8 mouse cellular contexts compared by ENCODE assay signal in genomic region chr19:4928781-4929180, GRCm38 (mm10). TPM values are rescaled to one million over a fixed set of nuclear protein-coding genes. Genes with fewer than 3 reads are reported as not detected.
DNase-seq lines count a peak whose midpoint lies in the region; ATAC-seq and TF ChIP-seq lines count a peak whose summit lies in the region.

No protein-coding gene starts in this region.

- peak overlapping the region; percentile 56 for H3K9ac ChIP-seq in embryonic facial prominence, embryonic 11.5 days (replicated peaks; ENCODE audit: low read length)
- peak overlapping the region; percentile 74 for H3K9ac ChIP-seq in heart, embryonic 14.5 days (ENCODE audit: low read length)
- peak overlapping the region; percentile 53; the same call in 1 of the 2 replicates for H3K9ac ChIP-seq in liver, embryonic 14.5 days (replicated peaks)
- H3K9ac ChIP-seq in stomach, embryonic 16.5 days (ENCODE audit: low read length): peak overlapping the region; percentile 72

- peak overlapping the region; percentile 74 for H3K4me3 ChIP-seq in layer of hippocampus, adult 2 months
- peak overlapping the region; percentile 57; the same call in 1 of the 2 replicates for H3K4me3 ChIP-seq in embryonic facial prominence, embryonic 11.5 days (ENCODE audit: low read depth, low read length)
- H3K4me3 ChIP-seq in heart, embryonic 14.5 days (ENCODE audit: control insufficient read depth in 1 of 2, insufficient read depth in 1 of 2, low read depth in 1 of 2, low read length in 2 of 2): peak overlapping the region in 1 of 2 experiments; percentile 64; a peak in 1 of 4 replicates
- peak overlapping the region in 1 of 2 experiments; percentile 74; a peak in 2 of 4 replicates for H3K4me3 ChIP-seq in liver, embryonic 14.5 days (ENCODE audit: insufficient read depth in 1 of 2, low read depth in 2 of 2, low read length in 2 of 2)
- H3K4me3 ChIP-seq in stomach, embryonic 16.5 days (replicated peaks; ENCODE audit: low read length): peak overlapping the region; percentile 78

- no peaks in the 10 kb centered on the region for H3K9me3 ChIP-seq in embryonic facial prominence, embryonic 11.5 days (replicated peaks; ENCODE audit: control insufficient read depth, low read length)
- no peaks in the 10 kb centered on the region for H3K9me3 ChIP-seq in heart, embryonic 14.5 days (ENCODE audit: control insufficient read depth, low read length)
- H3K9me3 ChIP-seq in liver, embryonic 14.5 days (ENCODE audit: control insufficient read depth, low read length): no peaks in the 10 kb centered on the region
- H3K9me3 ChIP-seq in stomach, embryonic 16.5 days (replicated peaks; ENCODE audit: control insufficient read depth, low read length): no peaks in the 10 kb centered on the region

- TF ChIP-seq EP300 in liver, embryonic 14.5 days (IDR thresholded peaks at IDR 0.05; ENCODE audit: low read depth): no peak

- H3K4me1 ChIP-seq in embryonic facial prominence, embryonic 11.5 days (ENCODE audit: control insufficient read depth, insufficient read depth, low read length): no peaks in the 10 kb centered on the region
- H3K4me1 ChIP-seq in heart, embryonic 14.5 days (ENCODE audit: control insufficient read depth in 2 of 2, insufficient read depth in 2 of 2, low read length in 2 of 2): peaks cover 8 to 12% of the 10 kb centered on the region in 2 experiments
- H3K4me1 ChIP-seq in liver, embryonic 14.5 days (replicated peaks; ENCODE audit: control insufficient read depth in 2 of 2, insufficient read depth in 2 of 2, low read length in 1 of 2): peaks cover 0 to 12% of the 10 kb centered on the region in 2 experiments; a peak in 3 of 4 replicates
- H3K4me1 ChIP-seq in stomach, embryonic 16.5 days (ENCODE audit: control insufficient read depth, insufficient read depth, low read length): peaks cover 16% of the 10 kb centered on the region

- peak overlapping the region; percentile 46 for H3K4me2 ChIP-seq in embryonic facial prominence, embryonic 11.5 days (ENCODE audit: low read depth, low read length)
- peak overlapping the region; percentile 66 for H3K4me2 ChIP-seq in heart, embryonic 14.5 days (ENCODE audit: low read length)
- H3K4me2 ChIP-seq in liver, embryonic 14.5 days (ENCODE audit: low read depth): peak overlapping the region; percentile 81
- H3K4me2 ChIP-seq in stomach, embryonic 16.5 days (ENCODE audit: low read depth, low read length): peak overlapping the region; percentile 62

- H3K36me3 ChIP-seq in embryonic facial prominence, embryonic 11.5 days (replicated peaks; ENCODE audit: control insufficient read depth, insufficient read depth, low read depth, low read length): peaks cover 3% of the 10 kb centered on the region; the same call in 1 of the 2 replicates
- H3K36me3 ChIP-seq in heart, embryonic 14.5 days (ENCODE audit: control insufficient read depth, insufficient read depth, low read length): peaks cover 18% of the 10 kb centered on the region
- H3K36me3 ChIP-seq in liver, embryonic 14.5 days (replicated peaks; ENCODE audit: control insufficient read depth, insufficient read depth, low read depth): no peaks in the 10 kb centered on the region
- no peaks in the 10 kb centered on the region; the same call in 1 of the 2 replicates for H3K36me3 ChIP-seq in stomach, embryonic 16.5 days (ENCODE audit: control insufficient read depth, insufficient read depth, low read length)

- no peak for TF ChIP-seq CTCF in layer of hippocampus, adult 2 months (conservative IDR thresholded peaks at IDR 0.05)
- TF ChIP-seq CTCF in liver, embryonic 14.5 days (IDR thresholded peaks at IDR 0.05; ENCODE audit: low read depth): no peak

- ATAC-seq in embryonic facial prominence, embryonic 11.5 days (replicated peaks; ENCODE audit: insufficient number of reproducible peaks, low FRiP score, low TSS enrichment, low read depth): 0 out of 2 replicates have a peak, but pooled peaks have one; percentile 11
- ATAC-seq in heart, embryonic 14.5 days (ENCODE audit: insufficient number of reproducible peaks, insufficient read depth, low FRiP score, low read depth): no peak
- no peak for ATAC-seq in liver, embryonic 14.5 days (ENCODE audit: insufficient read depth)
- no peak for ATAC-seq in stomach, embryonic 16.5 days (ENCODE audit: insufficient read depth, low FRiP score)

- H3K27ac ChIP-seq in layer of hippocampus, adult 2 months: peak overlapping the region; percentile 90
- no peak overlapping the region for H3K27ac ChIP-seq in embryonic facial prominence, embryonic 11.5 days (replicated peaks; ENCODE audit: low read depth, low read length)
- H3K27ac ChIP-seq in heart, embryonic 14.5 days (replicated peaks in 1 of 2; ENCODE audit: control insufficient read depth in 1 of 2, insufficient read depth in 1 of 2, low read depth in 2 of 2, low read length in 2 of 2): peak overlapping the region in 1 of 2 experiments; percentile 34; a peak in 1 of 4 replicates
- no peak overlapping the region for H3K27ac ChIP-seq in liver, embryonic 14.5 days
- H3K27ac ChIP-seq in stomach, embryonic 16.5 days (ENCODE audit: low read length): peak overlapping the region; percentile 81

- no peak for DNase-seq in layer of hippocampus, adult 2 months (ENCODE audit: low spot score in 2 of 2)
- no peak for DNase-seq in layer of hippocampus, adult 11-12 months (ENCODE audit: low spot score)
- DNase-seq in embryonic facial prominence, embryonic 11.5 days (ENCODE audit: low spot score): no peak
- DNase-seq in liver, embryonic 14.5 days (ENCODE audit: low read depth in 3 of 3, low spot score in 3 of 3): no peak
- DNase-seq in frontal cortex, postnatal 25 days (ENCODE audit: low spot score in 2 of 2): no peak
- DNase-seq in adrenal gland, adult 8-10 months: no peak

- H3K27me3 ChIP-seq in embryonic facial prominence, embryonic 11.5 days (ENCODE audit: control insufficient read depth, insufficient read depth, low read length): no peaks in the 10 kb centered on the region
- 0 out of 2 replicates have a peak, but pooled peaks cover 2% of the 10 kb centered on the region for H3K27me3 ChIP-seq in heart, embryonic 14.5 days (ENCODE audit: control insufficient read depth, insufficient read depth, low read length)
- no peaks in the 10 kb centered on the region for H3K27me3 ChIP-seq in liver, embryonic 14.5 days (ENCODE audit: control insufficient read depth, insufficient read depth, low read length)
- H3K27me3 ChIP-seq in stomach, embryonic 16.5 days (ENCODE audit: control insufficient read depth, insufficient read depth, low read length): no peaks in the 10 kb centered on the region

- WGBS in embryonic facial prominence, embryonic 11.5 days: 60% methylated on average over 5 of the region's 5 CpGs
- WGBS in heart, embryonic 14.5 days: 65% methylated on average over 5 of the region's 5 CpGs
- WGBS in liver, embryonic 14.5 days (ENCODE audit: insufficient replicate concordance): 64% methylated on average over 5 of the region's 5 CpGs
- WGBS in stomach, embryonic 16.5 days: 64% methylated on average over 5 of the region's 5 CpGs

RNA-seq across cellular contexts. Expression of gene Dpp3, which starts 0.7 kb away (rescaled TPM):
- total RNA-seq in layer of hippocampus, adult 2 months (2021): 10 to 100 TPM; 36.6 to 44.2 TPM
- polyA plus RNA-seq in embryonic facial prominence, embryonic 11.5 days (2014; fragmentation: Nextera tagmentation; extraction: Ambion mirVana): 133 and 138 TPM in 2 replicates
- polyA plus RNA-seq in heart, embryonic 14.5 days (2014; fragmentation: Nextera tagmentation; extraction: Ambion mirVana): 60.8 and 71.8 TPM in 2 replicates
- 22.4 and 28.0 TPM in 2 replicates for polyA plus RNA-seq in liver, embryonic 14.5 days (2012; rRNA removed)
- polyA plus RNA-seq in liver, embryonic 14.5 days (2014; fragmentation: Nextera tagmentation; extraction: Ambion mirVana): 37.0 and 39.9 TPM in 2 replicates
- 119 and 134 TPM in 2 replicates for polyA plus RNA-seq in stomach, embryonic 16.5 days (2015; fragmentation: Nextera tagmentation; extraction: Ambion mirVana)
- 100 to 1,000 TPM; 110 to 141 (median 132) TPM for total RNA-seq in adrenal gland, adult 8-10 months (2022)

RNA-seq across cellular contexts. Expression of gene Peli3, which starts 14.1 kb away (rescaled TPM):
- total RNA-seq in layer of hippocampus, adult 2 months (2021): 10 to 100 TPM; 21.4 to 21.9 TPM
- 1.7 TPM in 2 replicates for polyA plus RNA-seq in embryonic facial prominence, embryonic 11.5 days (2014; fragmentation: Nextera tagmentation; extraction: Ambion mirVana)
- 0.51 and 0.81 TPM in 2 replicates for polyA plus RNA-seq in heart, embryonic 14.5 days (2014; fragmentation: Nextera tagmentation; extraction: Ambion mirVana)
- polyA plus RNA-seq in liver, embryonic 14.5 days (2012; rRNA removed): 0.03 and 0.06 TPM in 2 replicates
- polyA plus RNA-seq in liver, embryonic 14.5 days (2014; fragmentation: Nextera tagmentation; extraction: Ambion mirVana): 0.24 TPM in 1 of 2 replicates, not detected in the other
- 1.8 and 1.9 TPM in 2 replicates for polyA plus RNA-seq in stomach, embryonic 16.5 days (2015; fragmentation: Nextera tagmentation; extraction: Ambion mirVana)
- 10 to 100 TPM; 10.9 to 19.5 (median 15.2) TPM for total RNA-seq in adrenal gland, adult 8-10 months (2022)

RNA-seq across cellular contexts. Expression of gene Bbs1, which starts 22.4 kb away (rescaled TPM):
- 10 to 100 TPM; 35.9 to 46.3 TPM for total RNA-seq in layer of hippocampus, adult 2 months (2021)
- 4.7 and 4.8 TPM in 2 replicates for polyA plus RNA-seq in embryonic facial prominence, embryonic 11.5 days (2014; fragmentation: Nextera tagmentation; extraction: Ambion mirVana)
- polyA plus RNA-seq in heart, embryonic 14.5 days (2014; fragmentation: Nextera tagmentation; extraction: Ambion mirVana): 1.5 and 2.4 TPM in 2 replicates
- polyA plus RNA-seq in liver, embryonic 14.5 days (2012; rRNA removed): 1.2 TPM in 2 replicates
- 0.27 and 0.82 TPM in 2 replicates for polyA plus RNA-seq in liver, embryonic 14.5 days (2014; fragmentation: Nextera tagmentation; extraction: Ambion mirVana)
- 2.8 and 3.6 TPM in 2 replicates for polyA plus RNA-seq in stomach, embryonic 16.5 days (2015; fragmentation: Nextera tagmentation; extraction: Ambion mirVana)
- 10 to 100 TPM in 2 of 4 experiments, 1 to 10 TPM in 2; 6.9 to 23.3 (median 12.5) TPM for total RNA-seq in adrenal gland, adult 8-10 months (2022)

RNA-seq across cellular contexts. Expression of gene Mrpl11, which starts 33.2 kb away (rescaled TPM):
- total RNA-seq in layer of hippocampus, adult 2 months (2021): 10 to 100 TPM; 58.8 to 62.8 TPM
- 164 and 173 TPM in 2 replicates for polyA plus RNA-seq in embryonic facial prominence, embryonic 11.5 days (2014; fragmentation: Nextera tagmentation; extraction: Ambion mirVana)
- 110 and 111 TPM in 2 replicates for polyA plus RNA-seq in heart, embryonic 14.5 days (2014; fragmentation: Nextera tagmentation; extraction: Ambion mirVana)
- 17.8 and 31.8 TPM in 2 replicates for polyA plus RNA-seq in liver, embryonic 14.5 days (2012; rRNA removed)
- polyA plus RNA-seq in liver, embryonic 14.5 days (2014; fragmentation: Nextera tagmentation; extraction: Ambion mirVana): 64.7 and 66.2 TPM in 2 replicates
- polyA plus RNA-seq in stomach, embryonic 16.5 days (2015; fragmentation: Nextera tagmentation; extraction: Ambion mirVana): 79.6 and 80.5 TPM in 2 replicates
- 10 to 100 TPM; 44.6 to 56.9 (median 53.6) TPM for total RNA-seq in adrenal gland, adult 8-10 months (2022)

RNA-seq across cellular contexts. Expression of gene Zdhhc24, which starts 50.3 kb away (rescaled TPM):
- 10 to 100 TPM; 26.3 to 27.3 TPM for total RNA-seq in layer of hippocampus, adult 2 months (2021)
- 7.4 and 8.7 TPM in 2 replicates for polyA plus RNA-seq in embryonic facial prominence, embryonic 11.5 days (2014; fragmentation: Nextera tagmentation; extraction: Ambion mirVana)
- 7.2 and 8.2 TPM in 2 replicates for polyA plus RNA-seq in heart, embryonic 14.5 days (2014; fragmentation: Nextera tagmentation; extraction: Ambion mirVana)
- 16.5 and 17.2 TPM in 2 replicates for polyA plus RNA-seq in liver, embryonic 14.5 days (2012; rRNA removed)
- 6.8 and 6.9 TPM in 2 replicates for polyA plus RNA-seq in liver, embryonic 14.5 days (2014; fragmentation: Nextera tagmentation; extraction: Ambion mirVana)
- polyA plus RNA-seq in stomach, embryonic 16.5 days (2015; fragmentation: Nextera tagmentation; extraction: Ambion mirVana): 11.6 and 12.5 TPM in 2 replicates
- total RNA-seq in adrenal gland, adult 8-10 months (2022): 10 to 100 TPM; 26.3 to 35.8 (median 29.2) TPM

Comparison
In these comparisons a context has a peak if more than half of its experiments do, and no peak if none do; other contexts are left out.
1. H3K27ac ChIP-seq: peak in layer of hippocampus, adult 2 months (single experiment) and stomach, embryonic 16.5 days (single experiment); none in embryonic facial prominence, embryonic 11.5 days (single experiment) and liver, embryonic 14.5 days (single experiment).
2. Peak in every context shown above with its lines, with median percentiles within 50 percentile points of each other: H3K4me2 ChIP-seq and H3K9ac ChIP-seq.